Mouse (Mus musculus) CD8-positive naive resting alpha-beta T cell, adult 2 months (primary cell): ENCODE measurements around the gene Iqcb1.
"Not testable (repeated sequence)": the region's sequence is repeated elsewhere in the genome, so short reads cannot be mapped to it uniquely, and the experiment has no call there.

ENCODE experiments used
- DNase-seq, 2 experiments: peaks; one replicate each; pipeline ENCODE4 v3.0.0; 2022; ENCODE audit warnings: low read depth in 2 of 2, low spot score in 2 of 2

Iqcb1 gene

GRCm38 (mm10) chr16:36828054-36828786 is at the start of gene Iqcb1:
TSS of gene Iqcb1 (plus strand) at chr16:36828385.
- peak; percentile 73 to 79 for DNase-seq

- no peak for DNase-seq
Observed at GRCm38 (mm10) chr16:36784146-36784545, 44.0 kb upstream of the Iqcb1 start.

DNA sequence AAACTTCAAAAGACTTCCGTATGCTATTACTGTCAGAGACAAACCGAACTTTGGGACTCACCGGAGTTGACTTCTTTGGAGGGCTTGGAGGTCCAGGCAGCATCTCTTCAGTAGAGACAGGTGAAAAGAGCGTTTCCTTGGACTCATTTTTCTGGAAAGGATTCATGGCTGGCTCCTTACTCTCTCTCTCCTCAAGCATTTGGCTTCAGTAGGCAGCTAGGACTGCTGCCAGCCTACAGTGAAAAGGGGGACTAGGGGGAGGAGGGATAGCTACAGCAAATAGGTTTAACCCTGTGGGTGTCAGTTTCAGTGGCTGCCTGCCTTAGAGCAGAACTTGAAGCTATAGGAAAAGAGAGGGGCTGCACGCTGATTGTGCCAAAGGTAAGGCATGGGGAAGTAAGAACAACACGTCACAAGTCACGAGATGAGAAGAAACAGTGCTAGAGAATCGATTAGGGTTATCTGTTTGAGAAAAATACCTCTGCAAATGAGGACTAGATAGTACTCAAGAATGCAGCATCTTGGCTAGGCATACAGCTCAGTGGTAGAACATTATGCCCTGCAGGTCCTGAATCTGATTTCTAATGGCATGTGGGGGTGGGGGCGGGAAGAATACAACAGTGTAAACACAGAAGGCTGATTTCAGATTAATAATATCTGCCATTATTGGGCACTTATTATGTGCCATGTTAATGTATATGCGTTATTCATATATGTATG is 43.4 kb upstream of the Iqcb1 start, which contains the start of gene Slc15a2:
Gene Slc15a2, minus strand, starts transcription at position 369 of the 720 bp plus-strand sequence.
- no peak for DNase-seq

DNA sequence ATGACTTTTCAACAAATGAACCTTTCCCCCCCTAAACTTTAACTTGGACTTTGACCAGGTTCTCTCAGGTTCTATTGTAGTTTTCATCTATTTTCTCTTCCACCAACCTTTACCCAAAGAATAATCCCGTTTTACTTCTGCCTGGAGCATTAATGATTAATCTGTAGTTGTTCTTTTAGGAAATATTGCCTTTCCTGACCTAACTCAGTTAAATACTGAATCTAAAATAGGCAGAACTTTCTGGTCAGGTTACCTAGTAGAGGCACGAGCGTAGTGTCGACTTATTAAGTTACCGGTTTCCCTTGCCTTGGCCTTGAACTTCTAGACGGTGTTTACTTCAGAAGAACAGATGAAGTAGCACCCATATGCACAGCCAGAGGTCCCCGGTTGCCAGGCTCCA is 41.7 kb upstream of the Iqcb1 start:
- DNase-seq, result no peak

DNA sequence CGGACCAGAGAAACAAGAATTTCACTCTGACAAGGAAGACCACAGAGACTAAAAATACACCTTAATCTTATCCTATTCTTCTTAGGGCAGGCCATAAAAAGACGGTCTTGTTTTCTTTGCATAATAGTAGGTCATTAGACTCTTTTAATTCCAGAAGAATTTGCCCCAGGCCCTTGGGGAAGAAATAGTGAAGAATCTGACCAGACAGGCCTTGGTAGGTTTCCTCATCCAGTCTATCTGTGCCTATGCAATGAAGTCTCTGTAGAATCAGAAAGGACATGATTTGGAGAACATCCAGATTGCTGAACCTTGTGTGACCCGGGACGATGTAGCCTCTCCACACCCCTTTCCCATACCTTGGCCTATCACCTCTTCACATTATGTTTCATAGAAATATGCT is 38.0 kb upstream of the Iqcb1 start:
- no peak for DNase-seq

GRCm38 (mm10) chr16:36794976-36795375 is 33.2 kb upstream of the Iqcb1 start:
- DNase-seq, result no peak

DNA sequence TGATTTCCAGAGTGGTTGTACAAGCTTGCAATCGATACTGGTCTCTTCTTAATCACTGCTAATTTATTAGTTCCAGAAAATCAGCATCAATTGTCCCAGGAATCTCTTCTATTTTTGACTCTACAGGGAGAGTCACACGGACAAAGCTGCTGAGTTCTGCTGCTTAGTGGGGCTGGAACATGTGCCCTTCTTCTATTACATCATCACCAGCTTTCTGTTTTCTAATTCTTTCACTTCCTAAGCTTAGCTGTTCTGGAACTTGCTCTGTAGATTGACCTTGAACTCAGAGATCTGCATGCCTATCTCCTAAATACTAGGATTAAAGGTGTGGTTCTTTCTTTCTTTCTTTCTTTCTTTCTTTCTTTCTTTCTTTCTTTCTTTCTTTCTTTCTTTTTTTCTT is 29.9 kb upstream of the Iqcb1 start:
- DNase-seq, result no peak

DNA sequence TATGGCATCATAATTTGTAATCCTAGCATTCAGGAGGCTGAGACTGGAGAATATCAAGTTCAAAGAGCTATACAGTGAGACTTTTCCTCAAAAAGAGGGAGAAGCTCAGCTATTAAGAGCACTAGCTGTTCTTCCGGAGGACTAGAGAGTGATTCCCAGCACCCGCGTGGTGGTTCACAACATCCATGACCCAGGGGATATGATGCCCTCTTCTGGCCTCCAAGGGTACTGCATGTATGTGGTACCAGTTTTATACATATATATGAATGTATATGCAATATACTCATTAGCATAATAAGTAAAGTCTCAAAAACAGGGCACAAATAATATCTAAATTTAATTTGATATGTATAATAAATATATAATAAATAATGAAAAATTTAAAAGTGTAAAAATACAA is 25.8 kb upstream of the Iqcb1 start:
- DNase-seq, result no peak

DNA sequence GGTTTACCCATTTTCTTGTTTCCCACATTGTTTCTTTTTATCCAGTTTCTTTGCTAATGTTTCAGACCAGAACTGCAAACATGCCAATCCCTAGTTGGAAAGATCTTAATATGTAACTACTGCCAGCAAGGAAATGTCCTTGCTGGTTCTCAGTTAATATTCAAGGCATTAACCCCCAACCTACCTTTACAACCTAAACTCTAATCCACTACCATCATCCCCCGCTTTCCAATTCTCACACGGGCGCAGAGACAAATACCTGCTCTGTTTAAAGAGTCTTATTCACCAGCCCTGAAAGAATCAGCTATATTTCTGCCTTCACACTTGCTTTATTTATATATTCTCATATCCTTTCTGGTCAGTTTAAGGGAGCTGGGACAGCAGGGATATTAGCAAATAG is 19.6 kb upstream of the Iqcb1 start:
- DNase-seq, result no peak

- DNase-seq, result no peak
Observed at GRCm38 (mm10) chr16:36813680-36814079, 14.5 kb upstream of the Iqcb1 start.

- DNase-seq, result no peak
Observed at GRCm38 (mm10) chr16:36816916-36817315, 11.3 kb upstream of the Iqcb1 start.

GRCm38 (mm10) chr16:36817321-36817926 is 10.8 kb upstream of the Iqcb1 start:
- DNase-seq, result peak; percentile 51 to 58

DNA sequence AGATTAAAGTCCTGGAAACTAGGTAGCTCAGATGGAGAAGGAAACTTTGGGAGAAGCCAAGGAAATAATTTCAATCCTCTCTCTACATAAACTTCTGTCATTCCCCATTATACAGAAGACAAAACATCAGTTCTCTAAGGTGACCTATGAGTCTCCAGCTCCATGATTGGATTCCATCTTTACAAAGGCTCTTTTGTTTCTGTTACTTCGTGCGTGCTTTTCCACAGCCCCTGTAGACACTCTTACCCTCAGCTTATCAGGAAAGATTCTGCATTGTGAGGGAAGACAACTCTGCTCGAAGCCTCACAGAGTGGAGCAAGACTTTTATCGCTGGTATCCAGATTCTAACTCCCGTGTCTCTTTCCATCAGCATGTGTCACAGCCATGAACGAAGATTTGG is 8.2 kb upstream of the Iqcb1 start:
- DNase-seq, result no peak

- DNase-seq, result no peak
Observed at GRCm38 (mm10) chr16:36820747-36821146, 7.4 kb upstream of the Iqcb1 start.

- no peak for DNase-seq
Observed at GRCm38 (mm10) chr16:36821474-36821873, 6.7 kb upstream of the Iqcb1 start.

GRCm38 (mm10) chr16:36827611-36828053 is 553 bp upstream of the Iqcb1 start:
- no peak for DNase-seq

- no peak for DNase-seq
Observed at GRCm38 (mm10) chr16:36828820-36829219, 635 bp downstream of the Iqcb1 start.

- not testable (repeated sequence) for DNase-seq
Observed at GRCm38 (mm10) chr16:36846894-36847293, 18.7 kb downstream of the Iqcb1 start.

GRCm38 (mm10) chr16:36851202-36851601 is 23.0 kb downstream of the Iqcb1 start:
- no peak for DNase-seq

- DNase-seq, result no peak
Observed at GRCm38 (mm10) chr16:36863585-36863984, 35.4 kb downstream of the Iqcb1 start.

- DNase-seq, result no peak
Observed at GRCm38 (mm10) chr16:36869442-36869841, 41.3 kb downstream of the Iqcb1 start.
